Mouse (Mus musculus): Measurements from ENCODE around the gene Mdn1.

Mdn1 gene

DNA sequence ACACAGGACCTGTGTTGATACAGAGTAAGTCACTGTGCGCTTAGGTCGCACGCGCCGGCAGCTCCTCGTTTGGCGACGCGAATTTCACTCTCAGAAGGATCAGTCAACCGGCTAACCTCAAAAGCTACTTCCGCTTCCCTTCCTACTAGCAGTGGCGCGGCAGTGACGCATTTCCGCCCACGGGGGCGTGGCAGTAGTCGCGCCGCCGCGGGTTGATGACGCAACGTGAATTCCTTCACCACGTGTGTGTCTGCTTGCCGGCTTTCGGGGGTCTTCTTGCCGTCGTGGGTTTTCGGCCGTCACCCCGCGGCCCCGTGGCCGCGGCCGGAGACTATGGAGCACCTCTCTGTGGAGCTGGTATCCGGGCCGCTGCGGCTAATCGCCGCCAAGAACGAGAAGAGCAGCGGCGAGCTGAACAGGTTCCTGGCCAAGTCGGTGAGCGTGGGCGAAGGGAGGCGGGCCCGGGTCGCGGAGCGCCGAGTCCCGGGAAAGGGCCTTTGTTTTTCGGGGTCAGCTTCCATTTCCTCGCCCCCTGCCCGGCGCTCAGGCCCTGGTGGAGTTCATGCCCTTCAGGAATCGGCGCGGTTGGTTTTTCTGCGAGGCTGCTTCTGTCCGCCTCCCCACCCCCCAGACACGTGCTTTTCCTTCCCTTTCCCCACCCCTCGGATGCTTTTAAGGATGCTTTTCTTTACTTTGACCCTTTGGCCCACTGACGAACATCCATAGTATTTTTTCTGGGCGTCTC lies at the start of gene Mdn1:
Mdn1 (plus strand) TSS at position 202 of the 745 bp plus-strand sequence.
- peak; percentile 95 for DNase-seq (ENCODE audit: low read depth, low spot score)

DNA sequence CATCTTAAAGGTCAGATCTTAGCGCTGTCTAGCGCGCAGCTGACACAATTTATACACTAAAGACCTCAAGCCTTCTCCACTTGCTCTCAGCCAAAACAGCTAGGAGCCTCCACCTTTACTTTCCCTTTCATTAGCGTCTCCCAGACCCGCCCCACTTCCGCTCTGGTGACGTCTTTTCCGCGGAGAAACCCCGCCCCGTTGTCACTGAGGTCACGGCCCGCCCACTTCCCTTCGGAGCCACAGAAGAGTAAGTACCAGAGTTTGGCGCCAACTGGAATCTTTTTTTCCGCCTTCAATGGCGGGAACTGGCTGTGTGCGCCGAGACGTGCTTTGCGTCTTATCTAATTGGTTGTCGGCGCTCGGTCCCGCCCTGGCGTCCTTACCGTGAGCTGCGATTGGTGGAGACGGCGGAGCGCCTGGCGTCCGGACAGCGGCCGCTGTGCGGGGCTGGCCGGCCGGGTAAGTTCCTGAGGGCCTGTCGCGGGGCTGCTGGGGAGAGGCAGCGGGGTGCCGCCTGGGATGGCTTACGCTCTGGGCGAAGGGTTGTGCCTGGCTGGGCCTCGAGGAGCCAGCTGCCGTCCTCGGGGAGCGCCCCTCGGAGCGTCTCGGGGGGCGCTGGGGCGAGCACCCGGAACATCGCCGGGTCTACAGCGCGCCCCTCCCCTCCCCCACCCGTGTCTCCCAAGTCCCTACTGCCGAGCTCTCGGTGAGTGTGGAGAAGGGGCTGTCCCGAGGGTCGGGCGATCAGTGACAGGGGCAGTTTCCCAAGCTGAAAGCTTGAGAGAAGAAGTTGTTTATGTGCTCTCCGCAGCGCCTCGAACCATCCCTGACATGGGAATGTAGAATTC lies 41.7 kb upstream of the Mdn1 start, which contains the start of gene Casp8ap2:
Casp8ap2 (plus strand) TSS at position 418 of the 848 bp plus-strand sequence.
- peak; percentile 99 for DNase-seq (ENCODE audit: low read depth, low spot score)

DNA sequence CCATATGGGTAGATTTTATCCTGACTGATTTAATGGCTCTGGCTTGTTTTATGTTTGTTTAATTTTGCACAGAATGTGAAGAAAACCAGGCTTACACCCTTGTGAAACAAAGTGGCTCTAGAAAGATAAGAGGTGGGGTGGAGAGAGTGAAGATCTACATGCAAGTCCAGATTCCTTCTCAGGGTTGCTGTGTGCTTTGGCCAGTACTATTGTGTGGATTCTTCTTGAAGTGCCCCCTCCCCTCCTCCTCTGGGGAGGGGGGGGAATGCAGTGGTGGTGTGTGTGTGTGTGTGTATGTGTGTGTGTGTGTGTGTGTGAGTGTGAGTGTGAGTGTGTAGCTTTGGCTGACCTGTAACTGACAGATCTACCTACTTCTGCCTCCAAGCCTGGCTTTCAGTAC lies 35.3 kb upstream of the Mdn1 start:
- DNase-seq (ENCODE audit: low read depth, low spot score), result no peak

DNA sequence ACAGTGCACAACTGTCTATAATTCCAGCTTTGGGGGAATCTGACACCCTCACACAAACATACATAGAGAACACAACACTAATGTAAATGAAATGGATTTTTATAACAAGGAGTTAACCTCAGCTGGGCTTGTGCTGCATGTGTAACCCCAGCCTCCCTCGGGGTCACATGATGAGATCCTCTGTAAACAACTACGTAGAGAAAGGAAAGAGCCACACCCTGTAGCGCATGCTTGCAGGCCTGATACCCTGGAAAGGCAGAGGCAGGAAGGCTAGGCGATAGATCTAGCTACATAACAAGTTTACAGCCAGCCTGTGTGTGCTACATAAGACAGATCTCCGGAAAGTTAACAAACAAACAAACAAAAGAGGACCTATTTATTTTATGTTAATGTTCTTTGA lies 5.2 kb upstream of the Mdn1 start:
- DNase-seq (ENCODE audit: low read depth, low spot score), result peak; percentile 38

DNA sequence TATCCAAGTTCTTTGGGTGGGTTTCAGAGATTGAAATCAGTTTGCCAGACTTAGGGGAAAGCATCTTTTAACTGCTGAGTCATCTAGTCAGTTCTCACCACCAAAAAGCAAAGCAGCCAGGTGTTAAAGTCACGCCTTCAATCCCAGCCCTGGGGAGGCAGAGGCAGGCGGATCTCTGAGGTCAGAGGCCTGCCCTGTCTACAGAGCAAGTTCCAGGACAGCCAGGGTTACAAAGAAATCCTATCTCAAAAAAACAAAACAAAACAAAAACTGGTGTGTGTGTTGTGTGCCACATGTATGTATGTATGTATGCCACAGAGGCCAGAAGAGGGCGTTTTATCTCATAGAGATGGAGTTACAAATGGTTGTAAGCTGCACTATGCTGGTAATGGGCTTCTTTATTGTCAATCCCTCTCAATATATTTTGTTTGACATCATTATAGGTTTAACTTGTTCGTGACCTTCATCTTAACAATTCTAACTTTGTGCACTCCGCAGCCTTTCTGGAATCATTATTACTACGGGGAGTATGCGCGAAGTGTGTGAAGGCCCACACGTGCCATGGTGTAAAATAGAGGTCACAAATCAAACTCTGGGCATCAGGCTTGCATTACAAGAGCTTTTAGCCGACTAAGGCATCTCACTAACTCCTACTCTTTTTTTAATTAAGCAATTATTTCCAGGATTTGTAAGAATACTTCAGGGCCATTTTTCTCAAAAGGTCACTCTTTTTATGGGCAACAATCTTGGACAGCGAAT lies 594 bp upstream of the Mdn1 start:
- peak; percentile 27 for DNase-seq (ENCODE audit: low read depth, low spot score)

DNA sequence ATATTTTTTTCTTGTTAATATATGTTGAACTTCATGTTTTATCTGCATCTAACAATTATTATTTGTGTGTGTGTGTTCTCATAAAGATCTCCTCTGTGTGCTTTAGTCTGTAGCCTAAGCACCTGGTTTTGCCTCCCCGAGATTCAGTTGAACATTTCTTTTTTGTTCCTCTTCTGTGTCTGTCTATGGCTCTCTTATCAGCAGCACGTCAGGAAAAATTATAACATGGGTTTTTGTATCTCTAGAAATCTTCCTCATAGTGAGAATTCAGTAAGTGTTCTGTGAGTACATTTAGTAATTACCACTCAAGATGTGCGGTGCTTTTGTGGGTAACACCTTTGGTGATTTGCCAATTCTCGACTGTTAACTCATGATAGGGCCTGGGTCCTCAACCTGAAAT lies 8.9 kb downstream of the Mdn1 start:
- no peak for DNase-seq (ENCODE audit: low read depth, low spot score)

DNA sequence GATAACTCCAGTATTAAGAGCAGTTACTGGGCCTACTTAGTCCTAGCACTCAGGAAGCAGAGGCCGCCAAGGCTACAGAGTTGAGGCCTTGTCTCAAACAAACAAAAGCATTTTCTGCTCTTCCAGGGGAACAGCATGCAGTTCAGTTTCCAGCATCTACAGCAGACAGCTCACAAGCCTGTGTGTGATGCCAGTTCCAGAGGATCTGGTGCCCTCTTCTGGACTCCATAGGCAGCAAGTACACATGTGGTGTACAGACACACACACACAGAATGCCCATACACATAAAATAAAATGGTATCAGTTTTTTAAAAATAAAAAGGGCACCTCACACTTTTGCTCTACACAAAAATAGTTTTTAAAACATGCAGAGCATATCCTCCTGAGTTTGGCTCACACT lies 11.4 kb downstream of the Mdn1 start:
- peak; percentile 17 for DNase-seq (ENCODE audit: low read depth, low spot score)

DNA sequence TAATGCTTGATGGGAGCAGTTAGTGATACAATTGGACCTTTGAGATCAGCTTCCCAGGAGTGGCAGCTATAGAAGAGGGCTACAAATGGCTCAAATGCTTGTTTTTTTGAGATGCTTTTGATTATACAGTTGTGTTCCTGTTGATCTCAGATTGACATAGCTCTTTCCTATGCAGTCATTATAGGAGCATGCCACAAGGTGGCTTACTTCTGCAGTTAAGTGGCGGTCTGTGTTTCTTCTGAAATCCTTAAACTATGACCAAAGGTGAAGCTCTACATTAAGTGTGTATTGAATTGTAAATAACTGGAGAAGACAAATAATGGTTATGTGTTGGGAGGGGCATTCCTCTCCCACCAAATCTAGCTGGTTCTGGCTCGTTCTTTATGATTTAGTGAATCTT lies 12.9 kb downstream of the Mdn1 start:
- DNase-seq (ENCODE audit: low read depth, low spot score), result no peak

DNA sequence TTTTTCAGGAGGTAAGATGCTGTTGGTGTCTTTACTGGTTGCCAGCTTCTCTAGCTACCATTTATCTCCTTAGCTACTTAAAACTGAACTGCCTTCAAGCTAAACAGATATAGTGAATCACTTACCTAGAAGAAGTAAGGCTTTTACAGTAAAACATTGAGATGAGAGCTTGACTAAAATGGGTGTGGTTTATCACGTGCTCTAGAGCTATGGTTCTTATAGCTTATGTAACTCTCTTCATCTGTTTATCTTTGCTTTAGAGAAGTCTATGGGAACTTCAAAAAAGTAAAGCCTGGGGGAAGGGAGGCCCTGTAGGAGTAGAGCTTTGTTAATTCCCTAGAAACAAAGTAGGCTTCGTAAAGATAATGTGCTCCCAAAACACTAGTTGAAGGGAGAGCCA lies 17.1 kb downstream of the Mdn1 start:
- no peak for DNase-seq (ENCODE audit: low read depth, low spot score)

DNA sequence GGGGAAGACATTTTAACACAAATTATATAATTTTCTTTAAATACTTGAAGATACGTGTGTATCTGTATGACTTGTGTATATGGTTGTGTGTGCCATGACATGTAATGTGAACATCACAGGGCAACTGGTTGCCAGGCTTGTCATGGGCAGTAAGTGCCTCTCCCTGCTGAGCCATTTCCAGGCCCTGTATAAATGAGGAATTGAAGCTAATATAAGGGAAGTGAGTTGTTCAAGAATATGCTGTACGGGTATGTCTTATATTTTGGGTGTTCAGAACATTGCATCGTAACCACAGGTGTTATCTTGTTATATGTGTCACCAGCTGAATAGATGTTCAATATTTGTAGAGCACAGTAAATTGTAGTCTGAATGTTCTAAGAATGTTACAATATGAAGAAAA lies 20.6 kb downstream of the Mdn1 start:
- DNase-seq (ENCODE audit: low read depth, low spot score), result no peak

DNA sequence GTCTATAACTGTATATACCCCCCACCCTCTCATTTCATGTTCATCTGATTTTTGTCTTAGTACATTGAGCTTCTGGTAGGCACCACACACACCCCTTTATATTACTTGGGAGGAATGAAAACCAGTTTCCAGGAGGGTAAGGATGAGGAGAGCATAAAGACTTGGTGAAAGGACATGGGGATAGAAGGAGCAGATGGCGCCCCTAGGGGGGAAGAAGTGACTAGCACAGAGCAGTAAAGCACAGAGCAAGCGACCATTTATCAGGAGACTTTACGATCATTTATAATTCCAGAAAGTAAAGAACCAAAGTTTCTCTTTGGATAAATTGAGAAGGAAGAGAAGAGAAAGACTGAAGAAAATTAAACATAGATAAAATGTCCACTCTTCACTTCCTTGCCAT lies 23.9 kb downstream of the Mdn1 start:
- no peak for DNase-seq (ENCODE audit: low read depth, low spot score)

DNA sequence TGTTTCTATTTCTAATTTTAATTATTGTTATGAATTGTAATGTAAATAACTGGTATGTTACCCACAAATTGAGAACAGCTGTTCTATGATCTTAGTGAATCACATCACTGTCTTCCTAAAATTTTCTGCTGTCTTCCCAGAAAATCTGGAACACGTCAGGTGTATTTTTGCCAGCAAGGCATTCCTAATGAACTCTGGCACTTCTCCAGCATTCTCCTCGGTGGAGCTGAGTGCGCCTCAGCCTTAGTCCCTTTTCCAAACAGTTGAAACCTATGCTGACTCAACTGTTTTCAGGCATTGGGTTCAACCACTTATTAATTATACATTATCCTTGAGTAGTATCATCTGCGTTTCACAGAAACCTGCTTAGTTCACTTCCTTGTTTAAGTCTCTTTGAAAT lies 25.6 kb downstream of the Mdn1 start:
- DNase-seq (ENCODE audit: low read depth, low spot score), result no peak

DNA sequence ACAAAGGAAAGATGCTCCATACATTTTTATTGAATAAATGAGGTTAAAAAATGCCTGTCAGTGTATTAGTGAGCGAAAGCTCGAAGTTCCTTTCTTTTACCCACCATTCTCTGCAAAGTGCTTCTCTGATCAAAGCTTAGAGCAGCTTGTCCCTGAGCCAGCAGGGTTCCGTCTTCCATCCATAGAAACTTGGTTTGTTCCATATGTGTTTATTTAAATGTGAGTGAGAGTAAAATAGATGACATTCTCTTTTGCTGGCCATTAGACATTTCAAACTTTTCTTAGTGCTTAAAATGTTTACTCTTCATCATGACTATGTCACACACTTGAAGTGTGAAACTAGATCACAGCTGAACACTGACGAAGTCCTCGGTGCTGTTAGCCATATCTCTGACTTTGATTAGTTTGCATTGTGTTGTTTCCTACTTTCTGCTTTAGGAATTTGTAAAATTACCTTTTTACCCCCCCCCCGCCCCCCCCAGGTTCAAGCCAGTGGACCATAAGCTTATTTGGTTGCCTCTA lies 26.2 kb downstream of the Mdn1 start:
- no peak for DNase-seq (ENCODE audit: low read depth, low spot score)

DNA sequence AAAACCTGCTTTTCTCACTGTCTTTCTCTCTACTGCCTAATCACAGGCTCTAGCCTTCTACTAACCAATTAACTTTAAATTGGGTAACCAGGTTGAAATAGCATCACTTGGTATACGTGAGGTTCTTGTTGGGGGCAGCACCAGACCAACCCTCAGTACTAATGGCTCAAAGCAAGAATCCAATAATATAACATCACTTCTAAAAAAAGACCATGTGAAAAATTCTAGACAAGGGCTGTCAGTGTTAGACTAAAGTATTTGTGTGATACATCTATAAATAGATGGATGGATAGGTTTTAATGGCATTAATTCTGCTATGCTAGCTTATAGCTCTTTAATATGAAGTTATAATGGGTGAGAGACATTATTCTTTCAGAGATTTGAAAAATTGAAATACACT lies 60.8 kb downstream of the Mdn1 start:
- no peak for DNase-seq (ENCODE audit: low read depth, low spot score)

DNA sequence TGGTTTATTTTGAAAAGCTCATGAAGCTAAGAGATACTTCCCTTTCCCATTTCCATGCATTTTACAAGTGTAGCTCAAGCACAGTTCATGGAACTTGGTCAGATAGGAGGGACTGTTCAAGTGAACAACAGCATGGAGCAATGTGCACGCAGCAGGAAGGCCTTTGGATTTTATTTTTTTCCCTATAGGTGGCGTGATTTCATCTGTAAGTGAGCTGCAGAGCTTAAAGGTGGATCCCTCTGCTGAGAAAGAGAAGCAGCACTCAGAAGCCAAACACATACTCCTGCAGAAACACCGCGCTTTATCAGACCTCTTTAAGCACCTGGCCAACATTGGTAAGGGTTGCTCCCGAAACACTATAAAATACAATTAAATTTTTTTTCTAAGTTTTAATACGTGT lies 88.5 kb downstream of the Mdn1 start:
- DNase-seq (ENCODE audit: low read depth, low spot score), result no peak

DNA sequence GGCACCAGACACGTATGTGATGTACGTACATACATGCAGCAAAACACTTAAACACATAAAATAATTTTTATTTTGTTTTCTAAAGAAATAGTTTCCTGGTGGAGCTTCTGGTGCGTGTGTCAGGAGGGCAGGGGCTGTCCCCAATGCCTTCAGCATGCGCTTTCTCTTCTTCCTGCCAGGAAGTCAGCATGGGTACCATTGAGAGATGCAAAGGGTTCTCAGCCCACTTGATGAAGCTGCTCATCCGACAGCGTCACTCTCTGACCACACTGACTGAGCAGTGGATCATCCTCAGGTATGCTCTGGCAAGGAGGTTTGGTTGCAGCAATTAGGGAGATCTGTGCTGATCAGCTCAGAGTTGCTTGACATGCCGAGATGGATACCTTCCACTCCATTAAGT lies 91.5 kb downstream of the Mdn1 start:
- peak; percentile 33 for DNase-seq (ENCODE audit: low read depth, low spot score)

DNA sequence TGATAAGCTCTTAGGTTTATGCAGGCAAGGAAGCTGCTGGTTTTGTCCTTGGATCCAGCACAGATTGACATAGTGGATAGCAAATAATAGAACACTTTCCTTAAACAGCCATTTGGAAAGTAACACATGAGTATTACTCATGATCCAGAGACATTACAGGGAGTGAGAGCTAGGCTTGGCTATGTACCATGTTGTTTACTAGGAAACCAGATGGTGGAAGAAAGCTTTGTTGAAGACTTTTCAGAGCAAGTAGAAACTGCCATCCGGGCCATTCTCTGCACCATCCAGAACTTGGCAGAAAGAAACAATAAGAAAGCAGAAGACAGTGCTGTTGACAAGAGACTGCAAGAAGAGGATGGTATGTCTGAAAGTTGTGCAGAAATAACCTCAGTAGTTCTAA lies 93.8 kb downstream of the Mdn1 start:
- DNase-seq (ENCODE audit: low read depth, low spot score), result no peak

DNA sequence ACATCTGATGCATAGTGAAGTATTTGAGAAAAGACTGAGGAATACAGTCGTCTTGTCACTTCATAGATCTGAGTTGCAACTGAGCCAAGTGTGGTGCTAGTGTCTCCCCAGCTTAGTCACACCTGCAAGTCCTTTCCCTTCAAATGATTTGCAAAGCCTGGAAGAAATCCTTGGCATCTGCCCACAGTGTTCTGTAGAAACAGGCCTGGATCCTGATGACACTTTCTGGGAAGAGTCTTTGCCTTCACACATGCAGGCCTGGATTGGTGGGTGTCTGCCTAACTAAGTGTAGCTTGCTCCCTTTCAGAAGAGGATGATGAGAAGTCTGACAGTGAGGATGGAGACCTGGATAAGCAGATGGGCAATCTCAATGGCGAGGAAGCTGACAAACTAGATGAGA lies 100.5 kb downstream of the Mdn1 start:
- no peak for DNase-seq (ENCODE audit: low read depth, low spot score)

DNA sequence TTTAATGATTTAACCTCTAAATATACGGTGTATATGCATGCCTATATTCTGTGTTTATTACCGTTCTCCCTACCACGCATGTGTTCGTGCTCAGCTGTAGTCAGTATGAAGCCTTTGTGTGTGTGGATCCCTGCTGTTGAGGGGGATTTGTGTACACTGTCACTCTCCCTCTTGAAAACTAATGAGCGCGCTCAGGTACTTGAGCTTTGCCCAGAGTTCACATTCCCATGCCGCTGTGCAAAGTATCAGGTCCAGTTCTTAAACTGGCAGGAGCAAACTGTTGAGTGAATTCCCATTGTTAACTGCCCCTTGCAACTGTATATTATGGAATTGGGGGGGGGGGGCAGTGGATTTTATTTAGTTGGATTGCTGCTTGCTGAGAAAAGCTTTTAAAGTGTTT lies 110.6 kb downstream of the Mdn1 start:
- DNase-seq (ENCODE audit: low read depth, low spot score), result no peak

DNA sequence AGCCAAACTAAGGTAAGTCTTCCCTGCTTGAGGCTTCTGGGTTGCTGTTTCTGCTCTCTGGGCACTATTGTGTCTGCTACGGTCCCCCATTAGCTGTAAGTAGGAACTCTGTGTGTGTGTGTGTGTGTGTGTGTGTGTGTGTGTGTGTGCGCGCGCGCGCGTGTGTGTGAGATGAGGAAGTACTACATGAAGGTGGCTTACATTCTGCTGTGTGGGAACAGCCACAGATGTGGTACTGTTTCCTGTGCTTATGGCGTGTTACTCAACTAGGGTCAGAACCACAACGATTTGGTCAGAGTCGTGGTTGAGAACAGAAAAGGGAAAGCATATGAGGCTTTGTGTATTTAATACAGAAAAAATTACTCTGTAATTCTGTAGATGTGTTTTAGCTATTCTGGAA lies 111.1 kb downstream of the Mdn1 start:
- peak; percentile 78 for DNase-seq (ENCODE audit: low read depth, low spot score)

DNA sequence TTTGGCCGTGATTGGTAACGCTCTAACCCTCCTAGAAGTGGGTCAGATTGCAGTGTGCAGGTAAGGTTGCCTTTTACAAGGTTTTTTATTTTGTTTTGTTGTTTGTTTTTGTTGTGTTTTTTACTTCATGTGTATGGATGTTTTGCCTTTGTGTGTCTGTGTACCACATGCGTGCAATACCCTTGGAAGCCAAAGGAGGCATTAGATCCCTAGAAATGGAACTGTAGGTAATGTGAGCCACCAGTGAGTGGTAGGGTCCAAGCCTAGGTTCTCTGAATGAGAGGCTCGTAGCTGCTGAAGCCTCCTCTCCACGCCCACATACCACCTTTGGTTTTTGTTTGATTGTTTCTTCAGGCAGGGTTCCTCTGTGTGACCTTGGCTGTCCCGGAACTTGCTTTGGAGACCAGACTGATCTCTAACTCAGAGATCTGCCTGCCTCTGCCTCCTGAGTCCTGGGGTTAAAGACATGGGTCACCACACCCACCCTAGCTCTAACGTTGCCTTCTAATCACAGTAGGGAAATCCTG lies 113.4 kb downstream of the Mdn1 start:
- DNase-seq (ENCODE audit: low read depth, low spot score), result no peak

DNA sequence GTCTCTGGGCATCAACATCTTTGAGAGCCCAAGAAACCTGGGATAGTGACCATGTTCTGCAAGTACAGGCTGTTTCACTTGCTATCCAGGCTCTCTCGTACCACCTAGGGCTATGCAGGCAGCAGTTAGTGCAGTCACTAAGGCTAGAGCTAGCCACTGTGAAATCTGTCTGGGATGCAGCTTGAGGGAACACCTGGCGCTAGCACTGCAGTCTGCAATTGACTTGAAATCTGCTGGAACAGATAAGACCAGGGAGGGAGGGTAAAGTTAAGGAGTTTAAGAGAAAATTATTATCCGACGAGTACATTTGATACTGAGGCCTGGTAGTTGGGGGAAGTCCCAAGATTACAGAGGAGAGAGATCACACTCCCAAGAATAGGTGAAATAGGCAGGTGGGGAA lies 123.1 kb downstream of the Mdn1 start:
- no peak for DNase-seq (ENCODE audit: low read depth, low spot score)

Measured in CD4-positive helper T cell, adult 2 months (primary cell).